Mouse (Mus musculus) CH12.LX (cell line): Measurements from ENCODE around the gene Prrt4.

Source experiments
- CTCF ChIP-seq, 2 experiments: IDR thresholded peaks in 1 of 2; conservative IDR thresholded peaks in 1 of 2; 2 replicates each; pipeline ENCODE4 v1.5.1; 2011 to 2012; ENCODE audit warnings: low read depth in 2 of 2, low read length in 2 of 2, improper control_type of control experiment in 1 of 2, inconsistent platforms in 1 of 2, mild to moderate bottlenecking in 1 of 2, moderate library complexity in 1 of 2
- KAT2A ChIP-seq: IDR thresholded peaks from 2 replicates; pipeline ENCODE4 v1.6.1; 2012; ENCODE audit warnings: low read length, improper control_type of control experiment, inconsistent platforms; ENCODE audit not compliant: insufficient replicate concordance
- MEF2A ChIP-seq: IDR thresholded peaks from 2 replicates; pipeline ENCODE4 v1.6.1; 2014; ENCODE audit warnings: low read depth, mild to moderate bottlenecking, inconsistent platforms, low read length, improper control_type of control experiment, borderline replicate concordance
- PAX5 ChIP-seq: IDR thresholded peaks from 2 replicates; pipeline ENCODE4 v1.6.1; 2012; ENCODE audit warnings: low read length, inconsistent platforms, mixed read lengths

GRCm38 (mm10) chr6:29164314-29165244, 14.8 kb downstream of the Prrt4 start, which contains the start of gene Rbm28:
- TF ChIP-seq CTCF (conservative IDR thresholded peaks at IDR 0.05 in 1 of 2, IDR thresholded peaks at IDR 0.05 in 1 of 2; ENCODE audit: low read depth in 2 of 2, low read length in 2 of 2) (no peak), MEF2A (peak; percentile 60; the same call in 1 of the 2 replicates), PAX5 (no peak), KAT2A (peak; percentile 63; the same call in 1 of the 2 replicates)
